Mouse (Mus musculus) liver, embryonic 13.5 days (tissue): Measurements from ENCODE around the gene Ankrd17. TPM values are rescaled to one million over a fixed set of nuclear protein-coding genes. Genes with fewer than 3 reads are reported as not detected.
A peak's percentile ranks its signal among the peaks of the same experiment; 100 is the strongest.
"Not testable (repeated sequence)": the region's sequence is repeated elsewhere in the genome, so short reads cannot be mapped to it uniquely, and the experiment has no call there.

Source experiments
- ATAC-seq: fragments of 200-750 bp; cut with Nextera tagmentation; 2 replicates; pipeline ENCODE4 v1.8.0; 2017; ENCODE audit warnings: low read depth, mild to moderate bottlenecking, moderate number of reproducible peaks, moderate library complexity
- DNase-seq: peaks from one replicate; pipeline ENCODE4 v3.0.0; 2022
- H3K27ac ChIP-seq: fragments of 300-500 bp; sonication (generic); 2 replicates; pipeline ENCODE4 v1.5.1; 2015; ENCODE audit warnings: moderate library complexity, mild to moderate bottlenecking, inconsistent platforms
- H3K27me3 ChIP-seq: fragments of 300-500 bp; sonication (generic); 2 replicates; pipeline ENCODE4 v1.6.1; 2015; ENCODE audit warnings: mild to moderate bottlenecking, inconsistent platforms
- H3K36me3 ChIP-seq: fragments of 300-500 bp; sonication (generic); 2 replicates; pipeline ENCODE4 v1.6.1; 2015; ENCODE audit warnings: mild to moderate bottlenecking, inconsistent platforms
- H3K4me1 ChIP-seq: fragments of 300-500 bp; sonication (generic); replicated peaks from 2 replicates; pipeline ENCODE4 v1.6.1; 2015; ENCODE audit warnings: inconsistent platforms
- H3K4me2 ChIP-seq: fragments of 300-500 bp; sonication (generic); 2 replicates; pipeline ENCODE4 v1.6.1; 2015; ENCODE audit warnings: inconsistent platforms, mild to moderate bottlenecking, moderate library complexity
- H3K4me3 ChIP-seq: fragments of 300-500 bp; sonication (generic); replicated peaks from 2 replicates; pipeline ENCODE4 v1.5.1; 2015; ENCODE audit warnings: mild to moderate bottlenecking, inconsistent platforms
- H3K9ac ChIP-seq: fragments of 300-500 bp; sonication (generic); 2 replicates; pipeline ENCODE4 v1.6.1; 2015; ENCODE audit warnings: mild to moderate bottlenecking, inconsistent platforms
- H3K9me3 ChIP-seq: fragments of 300-500 bp; sonication (generic); replicated peaks from 2 replicates; pipeline ENCODE4 v1.6.1; 2016; ENCODE audit warnings: inconsistent platforms
- WGBS: fragments of 180-500 bp; shearing (Covaris S2); methylation state at CpG from one replicate; pipeline ENCODE4 v1.1.7; 2015; ENCODE audit not compliant: insufficient replicate concordance; 5-methylcytosine and 5-hydroxymethylcytosine counted together
- polyA plus RNA-seq: library from polyadenylated mRNA; unstranded; fragments of >200 nt; fragmentation: Nextera tagmentation; extraction: Ambion mirVana; gene quantifications from 2 replicates; pipeline ENCODE4 v1.2.1, GENCODE M21; 2015

The Ankrd17 gene
- polyA plus RNA-seq, 1 experiment from 2014 or later, result 10.0 TPM

DNA sequence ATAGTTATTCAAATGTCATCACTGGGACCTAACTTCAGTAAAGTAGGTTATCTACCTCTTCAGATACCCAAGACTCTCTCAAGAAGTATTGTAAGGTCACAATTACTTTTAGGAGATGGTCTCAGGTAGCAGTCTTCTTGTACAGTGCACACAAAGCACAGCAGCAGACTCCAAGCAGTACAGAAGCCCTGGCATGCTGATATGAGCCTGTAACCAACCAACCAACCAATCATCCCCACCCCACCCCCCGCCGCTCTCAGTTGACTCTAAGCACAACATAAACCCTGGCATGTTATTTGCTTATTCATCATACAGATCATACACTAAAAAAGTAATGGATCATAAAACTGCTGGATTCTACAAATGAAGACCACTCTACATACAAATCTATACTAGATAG, 33.9 kb downstream of the Ankrd17 start:
- Histone ChIP-seq H3K4me3 (no peak overlapping the region), H3K9ac (no peak overlapping the region), H3K4me1 (peaks cover 27% of the 10 kb centered on the region), H3K4me2 (no peak overlapping the region), H3K36me3 (no peaks in the 10 kb centered on the region), H3K27me3 (no peaks in the 10 kb centered on the region), H3K27ac (no peak overlapping the region), H3K9me3 (no peaks in the 10 kb centered on the region)
- 63% methylated on average over 2 of the region's 2 CpGs for WGBS
- ATAC-seq (0 out of 2 replicates have a peak, but pooled peaks have one; percentile 50), DNase-seq (no peak)

DNA sequence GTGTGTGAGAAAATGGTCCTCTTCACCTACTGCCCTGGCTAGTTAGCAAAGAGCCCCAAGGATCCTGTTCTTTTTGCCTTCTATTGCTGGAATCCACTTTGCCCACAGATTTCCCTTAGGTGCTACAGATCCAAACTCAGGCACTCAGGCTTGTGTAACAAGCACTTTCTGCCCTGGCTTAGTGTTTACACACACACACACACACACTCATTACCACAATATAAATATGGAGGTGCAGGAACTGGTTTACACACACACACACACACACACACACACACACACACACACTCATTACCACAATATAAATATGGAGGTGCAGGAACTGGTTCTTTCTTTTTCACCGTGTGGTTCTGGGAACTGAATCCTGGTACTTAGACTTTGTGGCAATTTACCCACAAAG, 35.3 kb downstream of the Ankrd17 start:
- no peaks in the 10 kb centered on the region for H3K27me3 ChIP-seq
- ATAC-seq, result no peak
- peaks cover 27% of the 10 kb centered on the region for H3K4me1 ChIP-seq
- DNase-seq, result no peak
- no peaks in the 10 kb centered on the region for H3K9me3 ChIP-seq
- no peak overlapping the region for H3K4me3 ChIP-seq
- no peak overlapping the region for H3K27ac ChIP-seq
- no peaks in the 10 kb centered on the region for H3K36me3 ChIP-seq
- WGBS, result 69% methylated on average over 1 of the region's 1 CpGs
- H3K9ac ChIP-seq, result no peak overlapping the region
- no peak overlapping the region for H3K4me2 ChIP-seq

DNA sequence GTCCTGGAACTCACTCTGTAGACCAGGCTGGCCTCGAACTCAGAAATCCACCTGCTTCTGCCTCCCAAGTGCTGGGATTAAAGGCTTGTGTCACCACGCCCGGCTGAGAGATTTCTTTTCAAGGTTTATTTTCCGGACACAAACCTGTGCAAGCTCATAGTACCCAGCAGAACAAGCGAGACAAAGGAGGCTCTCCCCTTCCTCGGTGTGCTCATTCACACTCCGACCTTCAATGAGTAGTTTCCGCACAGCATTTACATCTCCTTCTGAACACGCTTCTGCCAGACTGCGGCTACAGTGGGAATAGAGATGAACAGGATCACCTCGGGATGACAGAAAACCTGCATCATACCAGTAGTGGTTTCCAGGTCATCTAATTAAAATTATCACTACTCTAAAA, 68.0 kb downstream of the Ankrd17 start:
- no peak overlapping the region for H3K9ac ChIP-seq
- no peaks in the 10 kb centered on the region for H3K4me1 ChIP-seq
- no peak overlapping the region for H3K4me2 ChIP-seq
- ATAC-seq (no peak), DNase-seq (no peak)
- H3K36me3 ChIP-seq, result peaks cover 36% of the 10 kb centered on the region
- no peaks in the 10 kb centered on the region for H3K9me3 ChIP-seq
- no peaks in the 10 kb centered on the region for H3K27me3 ChIP-seq
- no peak overlapping the region for H3K27ac ChIP-seq
- H3K4me3 ChIP-seq, result no peak overlapping the region
- 88% methylated on average over 11 of the region's 11 CpGs for WGBS

DNA sequence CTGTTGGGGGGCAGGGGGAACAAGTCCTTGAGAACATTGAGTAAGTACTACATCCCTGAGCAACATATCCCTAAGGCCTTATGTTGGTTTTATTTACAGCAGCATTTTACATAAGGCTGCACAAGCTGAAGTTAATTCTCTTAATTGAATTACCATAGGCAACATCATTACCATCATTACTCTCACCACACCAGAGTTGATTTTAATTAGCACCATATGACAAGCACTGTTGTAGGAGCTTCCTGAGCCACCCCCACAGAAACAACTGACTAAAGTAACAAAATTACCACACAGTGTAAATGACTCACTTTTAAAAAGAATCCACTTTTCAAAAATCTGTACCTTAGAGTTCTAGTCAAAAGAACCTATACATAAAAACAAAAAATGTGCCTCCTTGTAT, 76.5 kb downstream of the Ankrd17 start:
- H3K4me1 ChIP-seq, result no peaks in the 10 kb centered on the region
- H3K9ac ChIP-seq, result no peak overlapping the region
- no peak overlapping the region for H3K4me3 ChIP-seq
- DNase-seq (no peak), ATAC-seq (no peak)
- H3K9me3 ChIP-seq, result no peaks in the 10 kb centered on the region
- no peak overlapping the region for H3K27ac ChIP-seq
- no peaks in the 10 kb centered on the region for H3K27me3 ChIP-seq
- no peak overlapping the region for H3K4me2 ChIP-seq
- peaks cover 71% of the 10 kb centered on the region for H3K36me3 ChIP-seq

GRCm38 (mm10) chr5:90286559-90286958, 79.8 kb downstream of the Ankrd17 start:
- 69% methylated on average over 2 of the region's 2 CpGs for WGBS
- H3K36me3 ChIP-seq, result peaks cover 66% of the 10 kb centered on the region
- DNase-seq, result peak; percentile 23

GRCm38 (mm10) chr5:90280061-90280460, 86.3 kb downstream of the Ankrd17 start:
- Histone ChIP-seq H3K27me3 (no peaks in the 10 kb centered on the region), H3K9me3 (no peaks in the 10 kb centered on the region), H3K4me1 (peaks cover 18% of the 10 kb centered on the region), H3K4me3 (no peak overlapping the region), H3K4me2 (0 out of 2 replicates have a peak overlapping the region, but pooled peaks have one; percentile 11), H3K27ac (peak overlapping the region; percentile 76), H3K36me3 (peaks cover 39% of the 10 kb centered on the region), H3K9ac (no peak overlapping the region)
- DNase-seq, result no peak
- ATAC-seq, result peak; percentile 76
- WGBS, result 25% methylated on average over 1 of the region's 1 CpGs

More at GRCm38 (mm10) chr5:90286559-90286958, 79.8 kb downstream of the Ankrd17 start:
- H3K4me1 ChIP-seq, result no peaks in the 10 kb centered on the region
- H3K4me2 ChIP-seq, result no peak overlapping the region
- ATAC-seq, result no peak
- H3K9me3 ChIP-seq, result no peaks in the 10 kb centered on the region
- no peaks in the 10 kb centered on the region for H3K27me3 ChIP-seq
- no peak overlapping the region for H3K27ac ChIP-seq
- no peak overlapping the region for H3K9ac ChIP-seq
- no peak overlapping the region for H3K4me3 ChIP-seq

- DNase-seq, result no peak
- Histone ChIP-seq H3K9ac (no peak overlapping the region), H3K4me2 (no peak overlapping the region), H3K4me3 (no peak overlapping the region), H3K9me3 (no peaks in the 10 kb centered on the region), H3K36me3 (peaks cover 39% of the 10 kb centered on the region), H3K4me1 (peaks cover 22% of the 10 kb centered on the region), H3K27ac (no peak overlapping the region), H3K27me3 (no peaks in the 10 kb centered on the region)
- ATAC-seq, result no peak
- 34% methylated on average over 3 of the region's 3 CpGs for WGBS
These were observed 87.0 kb downstream of the Ankrd17 start for GRCm38 (mm10) chr5:90279418-90279817.

GRCm38 (mm10) chr5:90277443-90277842, 88.9 kb downstream of the Ankrd17 start:
- peaks cover 32% of the 10 kb centered on the region for H3K36me3 ChIP-seq
- 88% methylated on average over 1 of the region's 1 CpGs for WGBS

DNA sequence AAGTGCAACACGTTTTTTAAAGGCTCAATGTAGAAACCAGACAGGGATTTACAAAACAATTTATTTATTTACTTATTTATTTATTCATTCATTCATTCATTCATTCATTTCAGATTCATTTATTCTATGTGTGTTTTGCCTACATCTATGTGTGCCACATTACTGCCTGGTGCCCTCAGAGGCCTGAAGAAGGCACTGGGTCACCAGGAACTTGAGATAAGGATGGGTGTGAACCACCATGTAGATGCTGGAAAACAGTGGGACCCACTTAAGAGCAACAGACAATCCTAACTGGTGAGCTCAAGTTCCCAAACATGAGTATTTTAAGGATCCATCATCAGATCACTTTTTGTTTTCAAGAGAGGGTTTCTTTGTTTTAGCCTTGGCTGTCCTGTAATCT, 91.6 kb downstream of the Ankrd17 start:
- no peaks in the 10 kb centered on the region for H3K9me3 ChIP-seq
- H3K9ac ChIP-seq, result no peak overlapping the region
- DNase-seq (peak; percentile 27), ATAC-seq (peak; percentile 88)
- H3K27ac ChIP-seq, result peak overlapping the region; percentile 16; the same call in 1 of the 2 replicates
- 45% methylated on average over 1 of the region's 1 CpGs for WGBS
- H3K27me3 ChIP-seq, result no peaks in the 10 kb centered on the region
- H3K4me1 ChIP-seq, result peaks cover 16% of the 10 kb centered on the region
- no peak overlapping the region for H3K4me2 ChIP-seq
- peaks cover 36% of the 10 kb centered on the region for H3K36me3 ChIP-seq
- no peak overlapping the region for H3K4me3 ChIP-seq

More at GRCm38 (mm10) chr5:90277443-90277842, 88.9 kb downstream of the Ankrd17 start:
- no peak overlapping the region for H3K27ac ChIP-seq
- no peak overlapping the region for H3K4me3 ChIP-seq
- H3K9me3 ChIP-seq, result no peaks in the 10 kb centered on the region
- DNase-seq, result no peak
- no peaks in the 10 kb centered on the region for H3K27me3 ChIP-seq
- H3K4me1 ChIP-seq, result peaks cover 22% of the 10 kb centered on the region
- ATAC-seq, result no peak
- no peak overlapping the region for H3K9ac ChIP-seq
- no peak overlapping the region for H3K4me2 ChIP-seq

DNA sequence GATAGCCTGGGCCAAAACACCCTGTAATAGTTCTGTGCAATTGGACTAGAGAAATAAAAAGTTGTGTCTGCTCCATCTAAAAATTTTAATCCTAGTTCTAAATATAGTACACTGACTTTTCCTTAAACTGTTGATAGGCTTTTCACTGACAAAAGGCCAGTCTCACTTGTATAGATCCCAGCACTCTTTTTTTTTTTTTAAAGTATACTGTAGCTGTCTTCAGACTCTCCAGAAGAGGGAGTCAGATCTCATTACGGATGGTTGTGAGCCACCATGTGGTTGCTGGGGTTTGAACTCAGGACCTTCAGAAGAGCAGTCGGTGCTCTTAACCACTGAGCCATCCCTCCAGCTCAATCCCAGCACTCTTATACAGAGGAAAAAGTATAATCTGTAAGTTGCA, 104.1 kb downstream of the Ankrd17 start:
- not testable (repeated sequence) for H3K9me3 ChIP-seq, H3K27ac ChIP-seq, DNase-seq, H3K4me2 ChIP-seq, H3K27me3 ChIP-seq, H3K9ac ChIP-seq, ATAC-seq, H3K4me1 ChIP-seq, H3K4me3 ChIP-seq
- peaks cover 71% of the 10 kb centered on the region for H3K36me3 ChIP-seq
- 62% methylated on average over 2 of the region's 2 CpGs for WGBS

- Histone ChIP-seq H3K4me3 (no peak overlapping the region), H3K4me2 (no peak overlapping the region), H3K4me1 (no peaks in the 10 kb centered on the region), H3K36me3 (peaks cover 90% of the 10 kb centered on the region), H3K27ac (no peak overlapping the region), H3K9ac (no peak overlapping the region), H3K27me3 (no peaks in the 10 kb centered on the region), H3K9me3 (no peaks in the 10 kb centered on the region)
- ATAC-seq (no peak), DNase-seq (no peak)
- WGBS, result 83% methylated on average over 3 of the region's 3 CpGs
These were observed 109.4 kb downstream of the Ankrd17 start for GRCm38 (mm10) chr5:90257023-90257422.

DNA sequence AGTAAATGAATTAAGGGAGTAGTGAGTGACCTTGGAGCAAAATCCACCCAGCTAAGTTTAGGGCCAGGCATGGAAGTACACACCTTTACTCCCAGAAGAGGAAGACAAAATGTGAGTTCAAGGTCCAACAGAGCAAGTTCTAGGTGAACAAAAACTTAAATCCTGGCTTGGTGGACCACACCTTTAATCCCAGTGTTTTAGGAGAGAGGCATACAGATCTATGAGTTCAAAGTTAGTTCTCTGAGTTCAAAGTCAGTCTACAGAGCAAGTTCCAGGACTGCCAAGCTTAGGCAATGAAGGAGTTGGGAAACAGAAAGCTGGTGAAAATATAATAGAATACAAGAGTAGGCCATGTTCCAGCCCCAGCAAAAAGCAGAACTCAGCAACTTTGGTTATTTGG, 118.9 kb downstream of the Ankrd17 start:
- peaks cover 77% of the 10 kb centered on the region for H3K36me3 ChIP-seq

More for the DNA sequence above, 118.9 kb downstream of the Ankrd17 start:
- Histone ChIP-seq H3K27ac (no peak overlapping the region), H3K9me3 (no peaks in the 10 kb centered on the region), H3K4me3 (no peak overlapping the region), H3K4me2 (no peak overlapping the region), H3K4me1 (peaks cover 8% of the 10 kb centered on the region), H3K27me3 (no peaks in the 10 kb centered on the region), H3K9ac (no peak overlapping the region)
- DNase-seq (no peak), ATAC-seq (no peak)
